Comparison of ENCODE assay signal across 12 mouse cellular contexts in the genomic region with DNA sequence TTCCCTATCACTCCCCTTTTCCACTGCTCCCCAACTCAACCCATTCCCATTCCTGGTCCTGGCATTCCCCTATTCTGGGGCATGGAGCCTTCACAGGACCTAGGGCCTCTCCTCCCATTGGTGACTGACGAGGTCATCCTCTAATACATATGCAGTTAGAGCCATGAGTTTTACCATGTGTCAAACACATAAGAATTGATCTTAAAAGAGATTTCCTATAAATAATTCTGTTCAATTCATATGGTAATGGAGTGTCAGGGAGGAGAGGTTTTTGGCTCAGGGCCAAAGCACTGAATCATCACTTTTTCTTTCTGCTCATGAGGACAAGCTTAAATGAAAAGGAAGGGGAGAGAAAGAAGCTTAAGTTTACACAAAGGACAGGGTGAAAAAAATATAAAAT. TPM values are rescaled to one million over a fixed set of nuclear protein-coding genes. Genes with fewer than 3 reads are reported as not detected.
A peak's percentile ranks its signal among the peaks of the same experiment; 100 is the strongest.
DNase-seq lines count a peak whose midpoint lies in the region; ATAC-seq and TF ChIP-seq lines count a peak whose summit lies in the region.
"Had no signal": no experiment of that assay in that cellular context is flagged by ENCODE, and none has a peak within 500 bp of the region (broad histone marks: within the 10 kb centered on the region; RNA-seq: fewer than 3 reads in every experiment).

No protein-coding gene starts in this region.

- no peaks in the 10 kb centered on the region for H3K27me3 ChIP-seq in lung, embryonic 14.5 days (ENCODE audit: insufficient read depth, low read length)
- no peaks in the 10 kb centered on the region for H3K27me3 ChIP-seq in midbrain, embryonic 15.5 days (replicated peaks)
- H3K27me3 ChIP-seq: liver, embryonic 13.5 days; stomach, embryonic 15.5 days had no signal

- no peaks in the 10 kb centered on the region for H3K36me3 ChIP-seq in lung, embryonic 14.5 days (ENCODE audit: insufficient read depth)
- no peaks in the 10 kb centered on the region for H3K36me3 ChIP-seq in midbrain, embryonic 15.5 days (replicated peaks)
- H3K36me3 ChIP-seq: liver, embryonic 13.5 days; stomach, embryonic 15.5 days had no signal

- intact Hi-C loops in gastrocnemius, postnatal 14 days (cut with DNase I; ENCODE audit: low total_unique reads) = no loop called here

- H3K9ac ChIP-seq in lung, embryonic 14.5 days = no peak overlapping the region
- no peak overlapping the region for H3K9ac ChIP-seq in midbrain, embryonic 15.5 days
- H3K9ac ChIP-seq: liver, embryonic 13.5 days; stomach, embryonic 15.5 days had no signal

- H3K4me3 ChIP-seq in lung, embryonic 14.5 days (ENCODE audit: low read depth, low read length) = no peak overlapping the region
- H3K4me3 ChIP-seq in midbrain, embryonic 15.5 days = no peak overlapping the region
- H3K4me3 ChIP-seq: liver, embryonic 13.5 days; stomach, embryonic 15.5 days had no signal

- H3K4me2 ChIP-seq in lung, embryonic 14.5 days = no peak overlapping the region
- H3K4me2 ChIP-seq in midbrain, embryonic 15.5 days = no peak overlapping the region
- H3K4me2 ChIP-seq: liver, embryonic 13.5 days; stomach, embryonic 15.5 days had no signal

- no peaks in the 10 kb centered on the region for H3K4me1 ChIP-seq in lung, embryonic 14.5 days (ENCODE audit: insufficient read depth)
- peaks cover 9% of the 10 kb centered on the region; the same call in 1 of the 2 replicates for H3K4me1 ChIP-seq in midbrain, embryonic 15.5 days
- H3K4me1 ChIP-seq: stomach, embryonic 15.5 days had no signal

- no peak overlapping the region for H3K27ac ChIP-seq in lung, embryonic 14.5 days (ENCODE audit: low read depth)
- 0 out of 2 replicates have a peak overlapping the region, but pooled peaks have one; percentile 20 for H3K27ac ChIP-seq in midbrain, embryonic 15.5 days
- H3K27ac ChIP-seq: liver, embryonic 13.5 days; stomach, embryonic 15.5 days had no signal

- ATAC-seq in lung, embryonic 14.5 days (ENCODE audit: insufficient read depth) = no peak
- ATAC-seq in erythroblast, adult 5-6 weeks (replicated peaks; ENCODE audit: low FRiP score, poor library complexity, severe bottlenecking) = peak; percentile 75
- peak; percentile 64; the same call in 1 of the 2 replicates for ATAC-seq in midbrain, embryonic 15.5 days (replicated peaks)
- ATAC-seq in megakaryocyte, adult 5-6 weeks (ENCODE audit: poor library complexity, severe bottlenecking) = no peak
- ATAC-seq: activated CD4-positive, CD25-positive, alpha-beta regulatory T cell, adult 4 months had no signal

- WGBS in lung, embryonic 14.5 days = 52% methylated on average over 1 of the region's 1 CpGs
- WGBS in midbrain, embryonic 15.5 days = 20% methylated on average over 1 of the region's 1 CpGs

- TF ChIP-seq CTCF in lung, embryonic 14.5 days (IDR thresholded peaks at IDR 0.05; ENCODE audit: low read depth) = no peak

- no peaks in the 10 kb centered on the region for H3K9me3 ChIP-seq in lung, embryonic 14.5 days (ENCODE audit: low read depth, low read length)
- no peaks in the 10 kb centered on the region for H3K9me3 ChIP-seq in midbrain, embryonic 15.5 days
- H3K9me3 ChIP-seq: liver, embryonic 13.5 days; stomach, embryonic 15.5 days had no signal

- peak; percentile 26 for DNase-seq in cerebellum, adult 8-10 months
- no peak for DNase-seq in cerebellum, adult 11 months
- peak; percentile 27 for DNase-seq in lung, embryonic 14.5 days
- DNase-seq in lung, postnatal 10 days = no peak
- DNase-seq in gastrocnemius, postnatal 14 days = no peak
- DNase-seq: kidney, adult 8-10 months; liver, embryonic 13.5 days had no signal

RNA-seq across cellular contexts. Expression of a gene that starts 7.4 kb away (rescaled TPM):
- polyA plus RNA-seq in lung, embryonic 14.5 days (2014; fragmentation: Nextera tagmentation; extraction: Ambion mirVana) = 20.1 and 21.8 TPM in 2 replicates
- 12.1 and 13.8 TPM in 2 replicates for total RNA-seq in erythroblast, adult 5-6 weeks (2015; ENCODE audit: low replicate concordance)
- 4.7 and 13.7 TPM in 2 replicates for total RNA-seq in erythroblast, adult 5-6 weeks (2017; ENCODE audit: low replicate concordance)
- polyA plus RNA-seq in midbrain, embryonic 15.5 days (2015; fragmentation: Nextera tagmentation; extraction: Ambion mirVana) = 21.2 and 21.5 TPM in 2 replicates
- 10 to 100 TPM; 69.7 to 70.8 TPM for total RNA-seq in gastrocnemius, postnatal 14 days (2021)
- total RNA-seq in megakaryocyte, adult 5-6 weeks (2015) = 0.59 and 1.2 TPM in 2 replicates
- 0.11 and 0.69 TPM in 2 replicates for total RNA-seq in megakaryocyte, adult 5-6 weeks (2017)

RNA-seq across cellular contexts. Expression of a gene that starts 10.6 kb away (rescaled TPM):
- polyA plus RNA-seq in lung, embryonic 14.5 days (2014; fragmentation: Nextera tagmentation; extraction: Ambion mirVana) = 0.18 and 0.32 TPM in 2 replicates
- total RNA-seq in erythroblast, adult 5-6 weeks (2015; ENCODE audit: low replicate concordance) = 2.1 TPM in 1 of 2 replicates, not detected in the other
- 1.6 and 2.6 TPM in 2 replicates for total RNA-seq in erythroblast, adult 5-6 weeks (2017; ENCODE audit: low replicate concordance)
- 3.3 and 3.7 TPM in 2 replicates for polyA plus RNA-seq in midbrain, embryonic 15.5 days (2015; fragmentation: Nextera tagmentation; extraction: Ambion mirVana)
- 10 to 100 TPM in 1 of 2 experiments, 1 to 10 TPM in 1; 6.4 to 13.8 TPM for total RNA-seq in gastrocnemius, postnatal 14 days (2021)
- total RNA-seq in megakaryocyte, adult 5-6 weeks (2015) = 1.8 TPM in 2 replicates
- total RNA-seq in megakaryocyte, adult 5-6 weeks (2017) = 0.33 and 1.9 TPM in 2 replicates
- polyA plus RNA-seq: activated CD4-positive, CD25-positive, alpha-beta regulatory T cell, adult 4 months had no signal

Comparison
In these comparisons a context has a peak if more than half of its experiments do, and no peak if none do; other contexts are left out.
1. DNase-seq: peak in cerebellum, adult 8-10 months (single experiment) and lung, embryonic 14.5 days (single experiment); none in cerebellum, adult 11 months (single experiment), lung, postnatal 10 days (single experiment) and gastrocnemius, postnatal 14 days (single experiment).
2. ATAC-seq: peak in erythroblast, adult 5-6 weeks (single experiment) and midbrain, embryonic 15.5 days (single experiment); none in lung, embryonic 14.5 days (single experiment) and megakaryocyte, adult 5-6 weeks (single experiment).
3. RNA of a gene that starts 7.4 kb away (total RNA-seq): 69.7 to 70.8 TPM in gastrocnemius, postnatal 14 days; 4.7 to 13.8 TPM in erythroblast, adult 5-6 weeks and 0.11 to 1.2 TPM in megakaryocyte, adult 5-6 weeks; every median in the first group is over 4 times any median in the second.